Comparison of ENCODE assay signal across 14 mouse cellular contexts in genomic region chr5:118359646-118360373, GRCm38 (mm10).
DNase-seq lines count a peak whose midpoint lies in the region; ATAC-seq and TF ChIP-seq lines count a peak whose summit lies in the region.
"Had no signal": no experiment of that assay in that cellular context is flagged by ENCODE, and none has a peak within 500 bp of the region (broad histone marks: within the 10 kb centered on the region; RNA-seq: fewer than 3 reads in every experiment).

No protein-coding gene starts in this region.

- H3K9me3 ChIP-seq in lung, embryonic 14.5 days (ENCODE audit: low read depth, low read length): no peaks in the 10 kb centered on the region
- no peaks in the 10 kb centered on the region for H3K9me3 ChIP-seq in liver, embryonic 12.5 days (replicated peaks)
- H3K9me3 ChIP-seq in forebrain, postnatal 0 days (ENCODE audit: low read length): no peaks in the 10 kb centered on the region
- H3K9me3 ChIP-seq: lung, embryonic 15.5 days; neural tube, embryonic 13.5 days; stomach, embryonic 15.5 days had no signal

- 56% methylated on average over 13 of the region's 13 CpGs for WGBS in lung, embryonic 14.5 days
- WGBS in liver, embryonic 12.5 days (ENCODE audit: insufficient replicate concordance): 20% methylated on average over 13 of the region's 13 CpGs
- 63% methylated on average over 13 of the region's 13 CpGs for WGBS in forebrain, postnatal 0 days

- H3K4me2 ChIP-seq in lung, embryonic 14.5 days: no peak overlapping the region
- H3K4me2 ChIP-seq in liver, embryonic 12.5 days: peak overlapping the region; percentile 40
- H3K4me2 ChIP-seq in forebrain, postnatal 0 days (ENCODE audit: low read depth): no peak overlapping the region
- H3K4me2 ChIP-seq: lung, embryonic 15.5 days; neural tube, embryonic 13.5 days; stomach, embryonic 15.5 days had no signal

- peaks cover 16% of the 10 kb centered on the region; the same call in 1 of the 2 replicates for H3K4me1 ChIP-seq in lung, embryonic 14.5 days (ENCODE audit: insufficient read depth)
- H3K4me1 ChIP-seq in liver, embryonic 12.5 days: peaks cover 37% of the 10 kb centered on the region
- no peaks in the 10 kb centered on the region for H3K4me1 ChIP-seq in forebrain, postnatal 0 days (ENCODE audit: insufficient read depth)

- H3K36me3 ChIP-seq in lung, embryonic 14.5 days (ENCODE audit: insufficient read depth): no peaks in the 10 kb centered on the region
- no peaks in the 10 kb centered on the region for H3K36me3 ChIP-seq in liver, embryonic 12.5 days
- H3K36me3 ChIP-seq in forebrain, postnatal 0 days (ENCODE audit: insufficient read depth): no peaks in the 10 kb centered on the region
- H3K36me3 ChIP-seq: lung, embryonic 15.5 days; neural tube, embryonic 13.5 days; stomach, embryonic 15.5 days had no signal

- TF ChIP-seq CTCF in lung, embryonic 14.5 days (IDR thresholded peaks at IDR 0.05; ENCODE audit: low read depth): no peak
- TF ChIP-seq CTCF in forebrain, postnatal 0 days (IDR thresholded peaks at IDR 0.05; ENCODE audit: low read depth): no peak

- DNase-seq in lung, embryonic 14.5 days: peak; percentile 46
- no peak for DNase-seq in lung, postnatal 10 days
- peak; percentile 79 for DNase-seq in MEL-GATA-1-ER (ENCODE audit: extremely low read depth, low read depth)
- DNase-seq in thymus, postnatal 0 days (ENCODE audit: low spot score): peak; percentile 97
- no peak for DNase-seq in urinary bladder, postnatal 14 days (ENCODE audit: low spot score)
- DNase-seq in frontal cortex, postnatal 25 days (ENCODE audit: low spot score in 2 of 2): no peak
- DNase-seq in forebrain, postnatal 0 days: no peak
- DNase-seq: cerebellum, adult 9-10 months; gastrocnemius, postnatal 36 days; kidney, postnatal 14 days had no signal

- no peak overlapping the region for H3K9ac ChIP-seq in lung, embryonic 14.5 days
- H3K9ac ChIP-seq in liver, embryonic 12.5 days: no peak overlapping the region
- H3K9ac ChIP-seq in forebrain, postnatal 0 days: no peak overlapping the region
- H3K9ac ChIP-seq: lung, embryonic 15.5 days; neural tube, embryonic 13.5 days; stomach, embryonic 15.5 days had no signal

- H3K27ac ChIP-seq in lung, embryonic 14.5 days (ENCODE audit: low read depth): no peak overlapping the region
- H3K27ac ChIP-seq in liver, embryonic 12.5 days: no peak overlapping the region
- no peak overlapping the region for H3K27ac ChIP-seq in forebrain, postnatal 0 days (ENCODE audit: low read depth, low read length)
- H3K27ac ChIP-seq: lung, embryonic 15.5 days; neural tube, embryonic 13.5 days; stomach, embryonic 15.5 days had no signal

- H3K4me3 ChIP-seq in lung, embryonic 14.5 days (ENCODE audit: low read depth, low read length): no peak overlapping the region
- no peak overlapping the region for H3K4me3 ChIP-seq in liver, embryonic 12.5 days
- H3K4me3 ChIP-seq in forebrain, postnatal 0 days (ENCODE audit: low read depth, low read length): no peak overlapping the region
- H3K4me3 ChIP-seq: lung, embryonic 15.5 days; neural tube, embryonic 13.5 days; stomach, embryonic 15.5 days had no signal

- no peak for ATAC-seq in lung, embryonic 14.5 days (ENCODE audit: insufficient read depth)
- no peak for ATAC-seq in liver, embryonic 12.5 days
- no peak for ATAC-seq in forebrain, postnatal 0 days

- H3K27me3 ChIP-seq in lung, embryonic 14.5 days (ENCODE audit: insufficient read depth, low read length): no peaks in the 10 kb centered on the region
- H3K27me3 ChIP-seq in liver, embryonic 12.5 days (replicated peaks): peaks cover 43% of the 10 kb centered on the region
- H3K27me3 ChIP-seq in forebrain, postnatal 0 days (ENCODE audit: insufficient read depth, low read length): no peaks in the 10 kb centered on the region
- H3K27me3 ChIP-seq: lung, embryonic 15.5 days; stomach, embryonic 15.5 days had no signal

Comparison
In these comparisons a context has a peak if more than half of its experiments do, and no peak if none do; other contexts are left out.
1. DNase-seq: peak in lung, embryonic 14.5 days (single experiment), MEL-GATA-1-ER (single experiment) and thymus, postnatal 0 days (single experiment); none in lung, postnatal 10 days (single experiment), urinary bladder, postnatal 14 days (single experiment), frontal cortex, postnatal 25 days (0 of 2) and forebrain, postnatal 0 days (single experiment).